Mouse (Mus musculus): Measurements from ENCODE around the gene Card9. TPM values are rescaled to one million over a fixed set of nuclear protein-coding genes. Genes with fewer than 3 reads are reported as not detected.

The Card9 gene
- total RNA-seq, 2 experiments from 2014 or later = 1.8 to 1.9 TPM

DNA sequence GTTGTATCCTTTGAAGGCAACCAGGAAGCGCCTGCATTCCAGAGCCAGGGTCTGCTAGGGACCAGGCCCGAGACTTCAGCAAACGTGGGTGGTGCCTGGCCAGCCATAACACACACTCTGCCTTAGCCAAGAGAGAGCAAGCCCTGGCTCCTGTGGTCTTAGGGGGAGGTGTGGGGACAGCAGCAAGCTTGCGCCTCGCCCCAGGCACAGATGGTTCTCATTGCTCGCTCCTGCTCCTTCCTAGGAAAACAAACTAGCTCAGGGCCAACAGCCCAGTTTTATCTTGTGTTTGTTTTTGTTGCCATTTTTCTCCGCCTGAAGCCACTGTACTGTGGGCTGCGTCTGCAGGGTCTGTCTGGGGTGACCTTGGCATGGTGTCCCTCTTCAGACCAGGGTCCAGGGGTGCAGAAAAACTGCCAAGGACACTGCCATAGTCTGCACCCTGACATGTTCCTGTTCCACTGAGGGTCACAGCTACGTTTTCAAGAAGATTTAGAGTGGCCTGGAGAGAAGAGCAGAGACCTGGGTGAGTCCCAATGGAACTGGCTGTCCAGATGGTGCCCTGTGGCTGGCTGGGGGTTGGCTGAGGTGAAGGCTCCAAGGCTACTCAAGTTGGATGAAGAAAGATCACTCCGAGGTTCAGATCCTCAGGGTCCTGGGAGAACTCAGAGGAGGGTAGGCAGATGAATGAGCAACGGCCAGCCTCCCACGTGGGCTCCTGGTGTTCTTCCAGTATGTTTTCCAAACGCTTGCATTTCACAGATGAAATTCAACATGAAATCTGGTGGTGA lies 46.2 kb downstream of the Card9 start:
- DNase-seq (ENCODE audit: low spot score) = peak; percentile 69
- intact Hi-C loops (cut with DNase I) = no loop called here

DNA sequence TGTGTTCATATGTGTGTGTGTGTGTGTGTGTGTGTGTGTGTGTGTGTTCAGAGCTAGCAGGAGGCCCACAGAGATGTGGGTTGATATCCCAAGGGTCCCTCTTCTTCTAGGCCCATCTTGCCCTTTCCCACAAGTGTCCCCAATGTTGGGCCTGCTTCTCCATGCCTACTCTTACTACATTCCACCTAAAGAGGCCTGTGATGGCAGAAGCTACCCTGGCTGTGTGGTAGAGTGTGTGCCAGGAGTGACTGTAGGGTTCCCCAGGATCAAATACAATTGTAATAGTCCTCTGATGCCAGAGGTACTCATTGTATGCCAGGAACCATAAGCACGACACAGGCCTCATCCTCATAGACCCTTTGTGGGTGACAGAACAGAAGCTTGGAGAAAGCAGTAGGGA lies 47.3 kb downstream of the Card9 start:
- intact Hi-C loops (cut with DNase I) = no loop called here
- no peak for DNase-seq (ENCODE audit: low spot score)

DNA sequence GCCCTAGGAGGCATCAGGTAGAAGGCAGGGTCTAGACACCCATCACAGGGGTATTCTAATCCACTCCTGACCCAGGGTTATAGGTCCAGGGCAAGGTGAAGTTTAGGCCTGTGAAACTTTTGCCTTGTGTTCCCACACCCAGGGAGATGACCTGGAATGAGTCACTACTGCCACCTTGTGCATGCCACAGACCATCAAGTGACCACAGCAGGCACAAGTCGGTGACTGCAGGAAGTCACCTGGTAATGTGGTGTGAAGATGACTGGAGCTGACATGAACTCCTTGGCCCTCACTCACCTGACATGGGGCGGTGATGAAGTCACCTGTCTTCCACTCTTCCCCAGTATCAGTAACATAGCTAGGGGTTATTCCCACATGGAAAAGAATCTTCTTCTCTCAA lies 47.9 kb downstream of the Card9 start:
- DNase-seq (ENCODE audit: low spot score) = no peak

DNA sequence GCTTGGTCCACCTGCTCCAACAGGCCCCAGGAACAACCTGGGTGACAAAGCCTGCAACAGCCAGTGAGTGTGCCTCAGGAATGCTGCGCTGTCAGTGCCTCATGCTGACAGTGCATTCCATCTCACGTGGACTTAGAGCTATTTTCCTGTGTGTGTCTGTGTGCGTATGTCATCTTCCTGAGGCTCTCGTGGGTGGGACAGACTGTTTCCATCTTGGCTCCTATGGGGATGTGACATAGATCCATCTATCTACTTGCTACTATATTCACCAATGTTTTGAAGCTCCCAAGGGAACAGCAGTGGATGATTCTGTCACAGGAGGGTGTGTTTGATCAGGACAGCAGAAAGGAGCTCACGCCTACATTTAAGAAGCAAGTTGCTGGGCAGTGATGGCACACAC lies 48.8 kb downstream of the Card9 start:
- intact Hi-C loops (cut with DNase I) = no loop called here
- no peak for DNase-seq (ENCODE audit: low spot score)

More for the DNA sequence above, 47.9 kb downstream of the Card9 start:
- intact Hi-C loops (cut with DNase I) = no loop called here

GRCm38 (mm10) chr2:26309739-26310138 lies 51.0 kb downstream of the Card9 start:
- intact Hi-C loops (cut with DNase I) = no loop called here

DNA sequence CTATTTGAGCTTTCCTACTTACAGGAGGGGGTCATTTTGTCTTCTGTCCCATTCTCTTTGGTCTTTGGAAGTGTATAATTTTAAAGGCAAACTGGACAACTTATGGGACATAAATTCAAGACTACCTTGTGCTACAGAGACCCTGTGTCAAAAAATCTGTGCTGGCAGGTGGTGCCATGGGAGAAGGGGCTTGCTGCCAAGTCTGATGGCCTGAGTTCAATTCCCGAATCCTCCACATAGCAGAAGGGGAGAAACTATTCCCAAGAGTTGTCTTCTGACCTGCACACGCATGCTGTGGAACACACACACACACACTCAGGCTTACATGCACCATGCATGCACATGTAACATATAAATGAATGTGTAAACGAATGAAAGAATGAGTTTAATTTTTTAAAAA lies 54.0 kb downstream of the Card9 start:
- no peak for DNase-seq (ENCODE audit: low spot score)
- intact Hi-C loops (cut with DNase I) = no loop called here

More at GRCm38 (mm10) chr2:26309739-26310138, 51.0 kb downstream of the Card9 start:
- no peak for DNase-seq (ENCODE audit: low spot score)

DNA sequence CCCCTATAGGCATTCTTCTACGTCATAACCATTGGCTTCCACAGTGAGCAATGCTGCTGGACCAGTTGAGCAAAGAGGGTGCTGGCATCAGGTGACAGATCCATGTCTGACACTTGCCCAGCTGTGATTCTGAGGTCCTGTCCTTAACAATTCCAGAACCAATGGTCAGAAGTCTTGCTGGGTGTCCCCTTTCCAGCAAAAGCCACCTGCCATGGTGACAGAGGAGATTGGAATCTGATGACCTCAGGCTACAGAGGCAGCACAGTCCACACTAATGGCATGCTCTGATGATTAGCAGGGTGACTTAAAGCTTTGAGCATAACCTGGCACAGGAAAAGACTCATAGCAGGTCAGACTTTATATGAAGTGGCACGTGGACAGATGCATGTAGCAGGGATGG lies 55.2 kb downstream of the Card9 start:
- DNase-seq (ENCODE audit: low spot score) = no peak
- intact Hi-C loops (cut with DNase I) = no loop called here

DNA sequence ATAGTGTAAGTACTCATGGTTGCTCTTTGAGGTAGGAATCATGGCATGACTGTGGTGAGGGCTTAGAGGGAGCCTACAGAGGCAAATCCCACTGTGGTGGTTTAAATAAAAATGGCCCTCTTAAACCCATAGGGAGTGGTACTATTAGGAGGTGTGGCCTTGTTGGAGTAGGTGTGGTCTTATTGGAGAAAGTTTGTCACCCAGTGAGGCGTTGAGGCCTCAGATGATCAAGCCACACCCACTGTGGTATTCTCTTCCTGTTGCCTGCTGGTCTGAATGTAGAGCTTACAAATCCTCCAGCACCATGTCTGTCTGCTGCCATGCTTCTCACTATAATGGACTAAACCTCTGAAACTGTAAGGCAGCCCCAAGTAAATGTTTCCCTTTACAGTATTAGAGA lies 56.0 kb downstream of the Card9 start:
- DNase-seq (ENCODE audit: low spot score) = no peak
- intact Hi-C loops (cut with DNase I) = loop anchor here (5.0 kb wide), 1 partner anchor 108 kb away; no protein-coding TSS in a partner anchor

Other genes starting within 250 kb of the Card9 start
- 10 to 100 TPM; 25.5 to 28.9 TPM for gene Nacc2, start 237.7 kb downstream of the Card9 start, total RNA-seq (2021)
- gene Lhx3, start 152.6 kb downstream of the Card9 start, total RNA-seq (2021) = not detected
- gene Qsox2, start 123.4 kb downstream of the Card9 start, total RNA-seq (2021) = 10 to 100 TPM; 15.8 to 15.9 TPM
- under 1 TPM; 0.08 to 0.18 TPM for gene Ccdc187, start 66.4 kb downstream of the Card9 start, total RNA-seq (2021)
- 100 to 1,000 TPM; 195 to 226 TPM for gene Gpsm1, start 45.4 kb downstream of the Card9 start, total RNA-seq (2021)
- gene Dnlz, start 8.8 kb downstream of the Card9 start, total RNA-seq (2021) = 10 to 100 TPM; 20.0 to 21.8 TPM
- 10 to 100 TPM in 1 of 2 experiments, 1 to 10 TPM in 1; 8.9 to 11.2 TPM for gene Snapc4, start 19.7 kb upstream of the Card9 start, total RNA-seq (2021)
- gene Entr1, start 28.4 kb upstream of the Card9 start, total RNA-seq (2021) = 10 to 100 TPM; 49.1 to 50.1 TPM
- gene Pmpca, start 28.4 kb upstream of the Card9 start, total RNA-seq (2021) = 100 to 1,000 TPM; 129 to 130 TPM
- 10 to 100 TPM; 15.2 to 16.9 TPM for gene Inpp5e, start 48.3 kb upstream of the Card9 start, total RNA-seq (2021)
- 10 to 100 TPM; 34.9 to 38.8 TPM for gene Sec16a, start 84.3 kb upstream of the Card9 start, total RNA-seq (2021)
- gene Notch1, start 155.7 kb upstream of the Card9 start, total RNA-seq (2021) = 10 to 100 TPM; 27.5 to 32.3 TPM
- gene Egfl7, start 219.1 kb upstream of the Card9 start, total RNA-seq (2021) = 100 to 1,000 TPM; 149 to 179 TPM
- gene Gm20532, start 225.7 kb upstream of the Card9 start, total RNA-seq (2021) = not detected
- 10 to 100 TPM; 49.7 to 51.6 TPM for gene Agpat2, start 243.5 kb upstream of the Card9 start, total RNA-seq (2021)

All from heart, postnatal 25 days (tissue).